Mouse (Mus musculus) limb, embryonic 10.5 days (tissue): ENCODE results near the gene Tspan11. TPM values are rescaled to one million over a fixed set of nuclear protein-coding genes. Genes with fewer than 3 reads are reported as not detected.

Source experiments
- DNase-seq: peaks from one replicate; pipeline ENCODE4 v3.0.0-alpha.2; 2017; ENCODE audit warnings: low spot score
- H3K27ac ChIP-seq: fragments of 300-500 bp; sonication (generic); 2 replicates; pipeline ENCODE4 v1.5.1; 2016; ENCODE audit warnings: mild to moderate bottlenecking
- H3K27me3 ChIP-seq: fragments of 300-500 bp; sonication (generic); 2 replicates; pipeline ENCODE4 v1.6.1; 2016; ENCODE audit warnings: low read depth, mild to moderate bottlenecking; ENCODE audit not compliant: poor library complexity, severe bottlenecking
- H3K36me3 ChIP-seq: fragments of 300-500 bp; sonication (generic); 2 replicates; pipeline ENCODE4 v1.6.1; 2016; ENCODE audit warnings: mild to moderate bottlenecking, moderate library complexity
- H3K4me1 ChIP-seq: fragments of 300-500 bp; sonication (generic); 2 replicates; pipeline ENCODE4 v1.6.1; 2016
- H3K4me3 ChIP-seq: fragments of 300-500 bp; sonication (generic); 2 replicates; pipeline ENCODE4 v1.5.1; 2016; ENCODE audit warnings: mild to moderate bottlenecking, moderate library complexity
- H3K9me3 ChIP-seq: fragments of 300-500 bp; sonication (generic); replicated peaks from 2 replicates; pipeline ENCODE4 v1.6.1; 2016; ENCODE audit warnings: mild to moderate bottlenecking
- WGBS: fragments of 180-500 bp; shearing (Covaris S2); methylation state at CpG from one replicate; pipeline ENCODE4 v1.1.7; 2016; 5-methylcytosine and 5-hydroxymethylcytosine counted together
- polyA plus RNA-seq: library from polyadenylated mRNA; unstranded; fragments of >200 nt; fragmentation: Nextera tagmentation; extraction: Ambion mirVana; gene quantifications from 2 replicates; pipeline ENCODE4 v1.2.1, GENCODE M21; 2016

Tspan11 gene
- 2.1 and 9.2 TPM in 2 replicates for polyA plus RNA-seq

GRCm38 (mm10) chr6:127887511-127888421 is at the start of gene Tspan11:
Gene Tspan11 (plus strand): TSS chr6:127887589.
- no peaks in the 10 kb centered on the region for H3K9me3 ChIP-seq
- H3K36me3 ChIP-seq: no peaks in the 10 kb centered on the region
- peak; percentile 71 for DNase-seq
- peak within 1 kb of the TSS; percentile 87 for H3K27ac ChIP-seq
- H3K4me1 ChIP-seq: peaks cover 26% of the 10 kb centered on the region
- peak within 1 kb of the TSS; percentile 63 for H3K4me3 ChIP-seq
- 2% methylated on average over 36 of the region's 36 CpGs for WGBS
- peaks cover 35% of the 10 kb centered on the region for H3K27me3 ChIP-seq

GRCm38 (mm10) chr6:127837910-127838309 is 49.5 kb upstream of the Tspan11 start:
- Histone ChIP-seq H3K36me3 (no peaks in the 10 kb centered on the region), H3K27me3 (no peaks in the 10 kb centered on the region), H3K4me1 (no peaks in the 10 kb centered on the region), H3K4me3 (no peak overlapping the region), H3K9me3 (no peaks in the 10 kb centered on the region), H3K27ac (no peak overlapping the region)
- DNase-seq: no peak
- WGBS: 93% methylated on average over 4 of the region's 4 CpGs

GRCm38 (mm10) chr6:127839538-127839937 is 47.9 kb upstream of the Tspan11 start:
- Histone ChIP-seq H3K36me3 (no peaks in the 10 kb centered on the region), H3K27me3 (no peaks in the 10 kb centered on the region), H3K4me3 (no peak overlapping the region), H3K9me3 (no peaks in the 10 kb centered on the region), H3K27ac (no peak overlapping the region), H3K4me1 (no peaks in the 10 kb centered on the region)
- no peak for DNase-seq
- WGBS: 87% methylated on average over 2 of the region's 2 CpGs

- Histone ChIP-seq H3K9me3 (no peaks in the 10 kb centered on the region), H3K4me1 (no peaks in the 10 kb centered on the region), H3K4me3 (no peak overlapping the region), H3K27ac (0 out of 2 replicates have a peak overlapping the region, but pooled peaks have one; percentile 19), H3K27me3 (no peaks in the 10 kb centered on the region), H3K36me3 (no peaks in the 10 kb centered on the region)
- WGBS: 82% methylated on average over 7 of the region's 7 CpGs
- no peak for DNase-seq
Measured at GRCm38 (mm10) chr6:127840171-127840570, 47.2 kb upstream of the Tspan11 start.

- no peak for DNase-seq
- H3K27ac ChIP-seq: no peak overlapping the region
- no peaks in the 10 kb centered on the region for H3K9me3 ChIP-seq
- WGBS: 71% methylated on average over 7 of the region's 7 CpGs
- H3K4me1 ChIP-seq: no peaks in the 10 kb centered on the region
- no peaks in the 10 kb centered on the region for H3K36me3 ChIP-seq
- H3K4me3 ChIP-seq: no peak overlapping the region
- no peaks in the 10 kb centered on the region for H3K27me3 ChIP-seq
Measured at GRCm38 (mm10) chr6:127841326-127841725, 46.1 kb upstream of the Tspan11 start.

- Histone ChIP-seq H3K4me3 (no peak overlapping the region), H3K27ac (no peak overlapping the region), H3K36me3 (no peaks in the 10 kb centered on the region), H3K9me3 (no peaks in the 10 kb centered on the region), H3K27me3 (no peaks in the 10 kb centered on the region), H3K4me1 (no peaks in the 10 kb centered on the region)
- 84% methylated on average over 6 of the region's 6 CpGs for WGBS
- DNase-seq: no peak
Measured at GRCm38 (mm10) chr6:127846521-127846920, 40.9 kb upstream of the Tspan11 start.

- no peak for DNase-seq
- Histone ChIP-seq H3K4me3 (no peak overlapping the region), H3K27ac (no peak overlapping the region), H3K27me3 (no peaks in the 10 kb centered on the region), H3K36me3 (no peaks in the 10 kb centered on the region), H3K4me1 (peaks cover 17% of the 10 kb centered on the region), H3K9me3 (no peaks in the 10 kb centered on the region)
- 87% methylated on average over 6 of the region's 6 CpGs for WGBS
Measured at GRCm38 (mm10) chr6:127849496-127849895, 37.9 kb upstream of the Tspan11 start.

- no peak overlapping the region for H3K4me3 ChIP-seq
- H3K27me3 ChIP-seq: no peaks in the 10 kb centered on the region
- no peak for DNase-seq
- H3K9me3 ChIP-seq: no peaks in the 10 kb centered on the region
- H3K4me1 ChIP-seq: peaks cover 38% of the 10 kb centered on the region
- 90% methylated on average over 4 of the region's 4 CpGs for WGBS
- H3K36me3 ChIP-seq: no peaks in the 10 kb centered on the region
- H3K27ac ChIP-seq: no peak overlapping the region
Measured at GRCm38 (mm10) chr6:127851611-127852010, 35.8 kb upstream of the Tspan11 start.

GRCm38 (mm10) chr6:127853241-127853640 is 34.1 kb upstream of the Tspan11 start:
- H3K27me3 ChIP-seq: no peaks in the 10 kb centered on the region
- H3K36me3 ChIP-seq: no peaks in the 10 kb centered on the region
- peak overlapping the region; percentile 79 for H3K27ac ChIP-seq
- no peak for DNase-seq
- H3K4me3 ChIP-seq: 0 out of 2 replicates have a peak overlapping the region, but pooled peaks have one; percentile 20
- WGBS: 94% methylated on average over 7 of the region's 7 CpGs
- no peaks in the 10 kb centered on the region for H3K9me3 ChIP-seq
- peaks cover 51% of the 10 kb centered on the region for H3K4me1 ChIP-seq

GRCm38 (mm10) chr6:127853771-127854687 is 33.4 kb upstream of the Tspan11 start:
- no peaks in the 10 kb centered on the region for H3K36me3 ChIP-seq
- peak overlapping the region; percentile 20; the same call in 1 of the 2 replicates for H3K4me3 ChIP-seq
- peaks cover 51% of the 10 kb centered on the region for H3K4me1 ChIP-seq
- no peaks in the 10 kb centered on the region for H3K27me3 ChIP-seq
- peak overlapping the region; percentile 79 for H3K27ac ChIP-seq
- 39% methylated on average over 16 of the region's 16 CpGs for WGBS
- no peak for DNase-seq
- H3K9me3 ChIP-seq: no peaks in the 10 kb centered on the region

- peaks cover 51% of the 10 kb centered on the region for H3K4me1 ChIP-seq
- no peak for DNase-seq
- peak overlapping the region; percentile 79 for H3K27ac ChIP-seq
- 0 out of 2 replicates have a peak overlapping the region, but pooled peaks have one; percentile 20 for H3K4me3 ChIP-seq
- H3K36me3 ChIP-seq: no peaks in the 10 kb centered on the region
- no peaks in the 10 kb centered on the region for H3K9me3 ChIP-seq
- WGBS: 95% methylated on average over 2 of the region's 2 CpGs
- H3K27me3 ChIP-seq: no peaks in the 10 kb centered on the region
Measured at GRCm38 (mm10) chr6:127854688-127855013, 32.7 kb upstream of the Tspan11 start.

GRCm38 (mm10) chr6:127855711-127856295 is 31.6 kb upstream of the Tspan11 start:
- H3K27me3 ChIP-seq: no peaks in the 10 kb centered on the region
- H3K4me3 ChIP-seq: no peak overlapping the region
- no peaks in the 10 kb centered on the region for H3K36me3 ChIP-seq
- H3K9me3 ChIP-seq: no peaks in the 10 kb centered on the region
- peak; percentile 62 for DNase-seq
- H3K4me1 ChIP-seq: peaks cover 51% of the 10 kb centered on the region
- peak overlapping the region; percentile 79 for H3K27ac ChIP-seq
- 31% methylated on average over 9 of the region's 9 CpGs for WGBS
